Mouse (Mus musculus) lung, adult 2 months (tissue): ENCODE data around the gene Rell1.

Source experiments
- CTCF ChIP-seq: fragments of 200-500 bp; IDR thresholded peaks from 2 replicates; pipeline ENCODE4 v1.5.1; 2011; ENCODE audit warnings: mild to moderate bottlenecking, low read length, control low read depth; ENCODE audit not compliant: insufficient read depth
- POLR2A ChIP-seq: fragments of 200-500 bp; IDR thresholded peaks from 2 replicates; pipeline ENCODE4 v1.6.1; 2011; ENCODE audit warnings: low read depth, mild to moderate bottlenecking, control low read depth, low read length, borderline replicate concordance; ENCODE audit errors: extremely low read depth

DNA sequence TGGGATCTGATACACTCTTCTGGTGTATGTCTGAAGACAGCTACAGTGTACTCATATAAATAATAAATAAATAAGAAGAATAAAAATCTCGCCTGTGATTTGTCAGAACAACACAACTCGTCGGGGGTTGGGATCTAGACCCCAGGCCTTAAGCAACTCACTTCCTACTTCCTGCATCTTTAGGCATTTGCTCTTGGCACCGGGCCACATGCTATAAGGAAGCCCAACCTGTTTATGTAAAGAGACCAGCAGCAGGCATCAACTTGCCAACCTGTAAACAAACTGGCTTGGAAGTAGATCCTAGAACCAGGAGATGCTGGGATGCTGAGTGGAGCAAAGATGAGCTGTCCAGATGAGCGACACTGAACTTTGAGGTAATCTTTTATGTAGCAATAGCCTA lies 26.8 kb downstream of the Rell1 start:
- TF ChIP-seq CTCF (no peak), POLR2A (no peak)
